Mouse (Mus musculus): ENCODE results near the gene Carm1.

Gene Carm1

DNA sequence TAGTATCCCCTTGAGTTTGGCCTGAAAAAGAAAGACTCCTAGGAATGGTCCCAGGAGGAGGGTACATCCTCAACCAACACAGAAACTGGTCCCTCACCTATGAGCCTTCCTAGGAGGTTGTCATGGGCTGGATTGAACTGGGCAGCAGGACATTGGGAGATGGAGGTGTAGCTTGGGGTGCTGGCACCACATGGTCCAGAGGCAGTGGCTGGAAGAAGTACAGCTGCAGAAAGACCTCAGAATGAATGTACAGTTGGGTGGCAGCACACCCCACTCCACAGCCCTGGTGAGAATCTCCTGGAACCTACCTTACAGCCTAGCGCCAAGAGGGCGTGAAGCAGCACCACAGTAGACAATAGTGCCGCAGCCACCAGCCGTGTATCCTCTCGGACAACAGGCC, 42.8 kb downstream of the Carm1 start:
- ChIA-PET CTCF (interaction anchor here in 2 of 4 experiments (0.5 to 1.1 kb wide), 2 partner anchors 13 to 107 kb away, joined by 3 to 7 read pairs; no protein-coding TSS in a partner anchor), POLR2A (interaction anchor here in 2 of 4 experiments (0.6 to 2.8 kb wide), 6 partner anchors 13 to 361 kb away, joined by 3 to 8 read pairs (median 3); no protein-coding TSS in a partner anchor)

DNA sequence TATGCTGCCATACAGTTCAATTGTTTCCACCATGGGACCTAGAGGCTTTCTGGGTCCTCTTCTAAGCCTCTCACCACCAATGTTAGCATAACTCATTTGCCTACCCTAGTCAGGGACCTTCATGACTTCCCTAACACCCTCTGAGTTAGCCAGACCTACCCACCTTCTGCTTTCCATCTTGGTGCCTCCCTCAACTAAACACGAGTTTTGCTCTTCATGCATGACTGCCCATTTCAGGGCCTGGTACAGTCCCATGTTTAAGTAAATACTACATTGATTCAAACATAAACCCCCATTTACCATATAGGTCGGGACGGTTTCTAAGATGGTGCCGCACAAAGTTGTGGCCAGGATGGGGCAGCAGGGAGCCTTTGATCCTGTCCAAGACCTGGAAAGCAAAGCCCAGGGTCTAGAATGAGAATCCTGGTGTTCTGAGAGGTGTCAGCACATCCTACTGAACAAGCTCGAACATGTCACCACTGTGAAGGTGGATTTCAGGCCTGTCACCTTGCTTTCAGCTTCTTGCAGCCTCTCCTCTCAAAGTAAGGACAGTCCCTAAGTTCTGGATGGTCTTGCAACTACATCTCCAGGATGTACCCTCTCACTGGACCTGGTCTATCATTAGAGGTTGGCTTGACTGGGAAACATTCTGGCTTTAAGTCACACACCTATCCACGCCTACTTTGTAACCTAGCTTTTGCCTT, 44.6 kb downstream of the Carm1 start:
- ChIA-PET POLR2A (interaction anchor here in 2 of 4 experiments (0.8 to 4.4 kb wide), 16 partner anchors 9 to 161 kb away, joined by 3 to 33 read pairs (median 7); partner anchors contain the start of genes Carm1 (in 2 of the 2), Ldlr (in 1 of the 2) and Smarca4 (in 1 of the 2)), CTCF (interaction anchor here in 1 of 4 experiments (3.5 kb wide), 1 partner anchor 11 kb away, joined by 17 read pairs; no protein-coding TSS in a partner anchor)

DNA sequence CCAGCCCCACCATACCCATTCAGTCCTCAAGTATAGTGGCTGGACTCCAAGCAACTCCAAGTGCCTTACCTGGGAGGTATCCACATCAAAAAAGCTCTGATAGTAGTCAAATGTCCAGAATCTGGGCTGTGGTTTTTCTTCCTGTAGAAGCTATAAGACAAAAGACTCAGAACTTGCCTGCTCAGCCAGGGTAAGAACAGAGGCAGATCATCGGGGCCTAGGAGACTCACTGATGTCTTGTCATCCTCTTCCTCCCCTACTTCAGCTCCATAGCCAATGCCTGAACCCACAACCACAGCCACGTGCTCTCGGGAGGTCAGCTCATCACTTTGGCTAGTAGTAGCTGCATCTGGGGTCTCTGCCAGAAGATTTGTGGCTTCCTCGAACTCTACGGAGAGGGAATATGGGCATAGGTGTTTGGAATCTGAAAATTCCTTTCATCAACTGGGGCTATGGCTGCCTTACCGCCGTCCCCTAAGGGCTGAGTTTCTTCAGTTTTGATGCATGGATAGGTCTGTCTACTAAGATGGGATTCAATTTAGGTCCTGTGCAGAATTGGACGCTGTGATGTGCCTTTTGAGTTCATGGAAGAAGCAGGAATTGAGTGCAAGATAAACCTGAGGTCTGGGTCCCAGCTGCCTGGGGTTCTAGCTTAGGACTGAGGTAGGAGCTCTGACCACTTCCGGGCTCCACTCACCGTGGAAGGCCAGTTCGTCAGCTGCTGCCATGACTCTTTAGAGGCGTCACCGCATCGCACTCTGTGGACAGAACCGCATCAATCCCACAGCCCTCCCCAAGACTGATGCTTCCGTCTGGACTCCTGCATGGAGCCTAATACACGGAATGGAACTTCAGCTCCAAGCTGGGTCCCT, 45.4 kb downstream of the Carm1 start:
- POLR2A ChIA-PET, result interaction anchor here in 3 of 4 experiments (0.8 to 4.4 kb wide), 30 partner anchors 10 to 207 kb away, joined by 3 to 33 read pairs (median 4); partner anchors contain the start of genes Carm1 (in 2 of the 3), Ldlr (in 2 of the 3), Kank2 (in 1 of the 3) and Qtrt1 (in 1 of the 3)
- CTCF ChIA-PET, result interaction anchor here in 3 of 4 experiments (0.6 to 3.5 kb wide), 5 partner anchors 10 to 235 kb away, joined by 3 to 17 read pairs (median 5); no protein-coding TSS in a partner anchor

DNA sequence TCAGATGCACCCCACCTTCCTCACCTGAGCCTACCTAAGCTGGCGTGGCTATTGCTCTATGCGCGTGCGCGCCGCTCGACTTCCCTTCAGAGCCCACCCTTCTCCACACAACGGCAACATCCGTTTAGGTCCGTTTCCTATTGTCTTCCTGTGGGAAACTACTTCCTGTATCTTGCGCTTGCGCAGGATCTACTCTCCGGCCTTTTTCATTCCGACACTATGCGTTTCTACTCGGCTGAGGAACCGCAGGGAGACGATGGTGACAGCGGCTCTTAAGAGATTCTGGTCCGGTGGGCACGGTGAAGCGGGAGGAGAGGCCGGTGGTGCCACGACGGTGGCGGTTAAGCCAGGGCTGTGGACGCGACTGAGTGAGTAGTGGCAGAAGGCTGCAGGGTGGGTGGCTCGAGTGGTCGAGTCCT, 46.0 kb downstream of the Carm1 start, which contains the start of the genes Timm29 and Yipf2:
Gene Timm29, plus strand, starts transcription at position 20 of the 419 bp plus-strand sequence.
Gene Yipf2, minus strand, starts transcription at position 126 of the 419 bp plus-strand sequence.
- ChIA-PET CTCF (interaction anchor here in 3 of 4 experiments (0.6 to 3.5 kb wide), 5 partner anchors 9 to 235 kb away, joined by 3 to 17 read pairs (median 5); no protein-coding TSS in a partner anchor), POLR2A (interaction anchor here in 3 of 4 experiments (0.8 to 4.4 kb wide), 28 partner anchors 9 to 206 kb away, joined by 3 to 33 read pairs (median 4); partner anchors contain the start of genes Carm1 (in 2 of the 3), Ldlr (in 2 of the 3), Kank2 (in 1 of the 3) and Qtrt1 (in 1 of the 3))

DNA sequence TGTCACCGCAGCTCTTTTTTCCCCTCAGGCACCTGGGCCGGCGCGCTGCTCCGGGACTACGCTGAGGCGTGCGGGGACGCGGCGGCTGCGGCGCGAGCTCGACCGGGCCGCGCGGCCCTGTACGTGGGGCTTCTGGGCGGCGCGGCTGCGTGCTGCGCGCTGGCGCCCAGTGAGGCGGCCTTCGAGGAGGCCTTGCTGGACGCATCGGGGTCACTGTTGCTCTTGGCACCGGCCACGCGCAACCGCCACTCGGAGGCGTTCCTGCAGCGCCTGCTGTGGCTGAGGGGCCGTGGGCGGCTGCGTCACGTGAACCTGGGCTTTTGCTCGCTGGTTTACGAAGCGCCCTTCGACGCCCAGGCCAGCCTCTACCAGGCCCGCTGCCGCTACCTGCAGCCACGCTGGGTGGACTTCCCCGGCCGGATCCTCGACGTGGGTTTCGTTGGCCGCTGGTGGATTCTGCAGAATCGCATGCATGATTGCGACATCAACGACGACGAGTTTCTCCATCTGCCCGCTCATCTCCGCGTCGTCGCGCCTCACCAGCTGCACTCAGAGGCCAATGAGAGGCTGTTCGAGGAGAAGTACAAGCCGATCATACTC, 46.5 kb downstream of the Carm1 start:
- ChIA-PET POLR2A (interaction anchor here in 3 of 4 experiments (0.6 to 4.4 kb wide), 28 partner anchors 8 to 205 kb away, joined by 3 to 33 read pairs (median 4); partner anchors contain the start of genes Carm1 (in 2 of the 3), Ldlr (in 2 of the 3), Kank2 (in 1 of the 3) and Qtrt1 (in 1 of the 3)), CTCF (interaction anchor here in 2 of 4 experiments (1.0 to 3.5 kb wide), 4 partner anchors 9 to 236 kb away, joined by 3 to 17 read pairs (median 4); no protein-coding TSS in a partner anchor)

DNA sequence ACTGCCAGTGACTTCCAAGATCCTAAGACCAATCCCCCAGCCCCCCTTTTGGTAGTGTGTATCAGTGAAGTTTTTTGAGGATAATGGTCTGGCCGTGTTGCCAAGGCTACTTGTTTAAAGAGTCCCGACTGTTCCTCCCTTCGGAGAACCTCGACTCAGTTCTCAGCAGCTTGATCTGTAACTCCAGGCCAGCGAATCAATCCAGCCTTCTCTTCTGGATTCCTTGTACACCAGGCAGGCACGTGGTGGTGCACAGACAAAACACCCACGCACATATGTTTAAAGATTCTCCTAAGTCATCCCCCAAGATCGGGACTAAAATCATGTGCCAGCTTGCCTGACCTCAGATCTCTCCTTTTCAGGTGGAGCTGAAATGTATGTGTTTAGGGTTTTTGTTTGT, 47.7 kb downstream of the Carm1 start:
- POLR2A ChIA-PET, result interaction anchor here in 3 of 4 experiments (0.6 to 4.4 kb wide), 7 partner anchors 7 to 48 kb away, joined by 3 to 33 read pairs (median 4); partner anchors contain the start of gene Carm1 (in 1 of the 3)
- CTCF ChIA-PET, result interaction anchor here in 1 of 4 experiments (3.5 kb wide), 1 partner anchor 8 kb away, joined by 17 read pairs; no protein-coding TSS in a partner anchor

DNA sequence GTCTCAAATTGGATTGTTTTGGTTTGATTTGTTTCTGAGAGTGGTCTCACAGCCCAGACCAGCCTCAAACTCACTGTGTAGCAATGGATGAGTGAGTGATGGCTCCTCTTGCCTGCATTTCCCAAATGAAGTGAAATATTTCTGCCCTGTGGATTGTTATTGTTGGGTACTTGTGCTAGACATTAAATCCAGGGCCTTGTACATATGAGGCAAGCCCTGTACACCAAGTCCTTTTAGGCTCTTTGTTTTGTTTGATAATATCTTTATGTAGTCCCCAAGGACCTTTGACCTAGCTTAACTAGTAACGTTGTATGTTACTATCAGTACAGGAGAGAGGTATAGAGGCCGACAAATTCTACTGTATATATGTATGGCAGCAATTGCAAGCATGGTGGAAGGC, 48.1 kb downstream of the Carm1 start:
- ChIA-PET CTCF (interaction anchor here in 1 of 4 experiments (3.5 kb wide), 1 partner anchor 8 kb away, joined by 17 read pairs; no protein-coding TSS in a partner anchor), POLR2A (interaction anchor here in 2 of 4 experiments (0.6 to 1.8 kb wide), 4 partner anchors 9 to 22 kb away, joined by 3 to 4 read pairs (median 3); no protein-coding TSS in a partner anchor)

DNA sequence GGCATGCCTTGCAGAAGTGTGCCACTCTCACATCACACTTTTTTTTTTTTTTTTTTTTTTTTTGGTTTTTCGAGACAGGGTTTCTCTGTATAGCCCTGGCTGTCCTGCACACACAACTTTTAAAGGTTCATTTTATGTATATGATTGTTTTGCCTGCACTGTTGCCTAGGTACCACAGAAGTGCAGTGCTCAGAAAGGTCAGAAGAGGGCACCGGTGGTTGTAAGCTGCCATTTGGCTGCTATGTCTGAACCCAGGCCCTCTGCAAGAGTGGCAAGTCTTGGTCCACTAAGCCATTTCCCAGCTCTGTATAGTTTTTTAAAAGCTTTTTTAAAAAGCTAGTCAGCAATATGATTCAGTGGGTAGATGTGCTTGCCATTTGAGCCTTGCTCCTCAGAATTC, 51.5 kb downstream of the Carm1 start:
- POLR2A ChIA-PET, result interaction anchor here in 2 of 4 experiments (0.6 to 2.3 kb wide), 18 partner anchors 8 to 363 kb away, joined by 3 to 9 read pairs (median 3); partner anchors contain the start of genes Ldlr (in 1 of the 2) and Spc24 (in 1 of the 2)
- CTCF ChIA-PET, result interaction anchor here in 3 of 4 experiments (0.7 to 2.7 kb wide), 13 partner anchors 18 to 457 kb away, joined by 3 to 12 read pairs (median 4); partner anchors contain the start of genes Carm1 (in 1 of the 3) and Rab3d (in 1 of the 3)

DNA sequence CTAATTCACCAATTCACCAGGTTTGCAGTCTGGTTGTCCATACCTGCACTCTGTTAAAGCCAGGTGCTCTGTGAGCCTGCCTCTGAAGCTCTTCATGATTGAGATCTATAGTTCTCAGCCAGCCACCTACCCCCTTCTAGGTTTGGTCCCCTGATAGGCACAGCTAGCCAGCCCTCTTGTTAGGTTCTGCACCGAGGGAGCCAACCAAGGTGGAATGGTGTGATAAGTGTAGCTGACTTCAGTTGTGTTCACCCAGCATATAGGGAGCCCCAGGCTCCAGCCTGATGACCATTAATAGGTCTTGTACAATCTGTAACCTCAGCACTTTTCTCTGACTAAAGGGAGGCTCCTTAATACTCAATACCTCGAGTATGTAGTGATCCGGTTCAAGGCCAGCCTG, 53.5 kb downstream of the Carm1 start:
- CTCF ChIA-PET, result interaction anchor here in 3 of 4 experiments (0.6 to 2.7 kb wide), 5 partner anchors 10 to 380 kb away, joined by 3 to 12 read pairs (median 3); partner anchors contain the start of gene Carm1 (in 1 of the 3)
- POLR2A ChIA-PET, result interaction anchor here (0.6 to 8.7 kb wide), 11 partner anchors 8 to 281 kb away, joined by 3 to 71 read pairs (median 4); partner anchors contain the start of genes Ldlr (in 1 of the 4), Smarca4 (in 1 of the 4), Spc24 (in 1 of the 4) and Timm29 (in 1 of the 4)

DNA sequence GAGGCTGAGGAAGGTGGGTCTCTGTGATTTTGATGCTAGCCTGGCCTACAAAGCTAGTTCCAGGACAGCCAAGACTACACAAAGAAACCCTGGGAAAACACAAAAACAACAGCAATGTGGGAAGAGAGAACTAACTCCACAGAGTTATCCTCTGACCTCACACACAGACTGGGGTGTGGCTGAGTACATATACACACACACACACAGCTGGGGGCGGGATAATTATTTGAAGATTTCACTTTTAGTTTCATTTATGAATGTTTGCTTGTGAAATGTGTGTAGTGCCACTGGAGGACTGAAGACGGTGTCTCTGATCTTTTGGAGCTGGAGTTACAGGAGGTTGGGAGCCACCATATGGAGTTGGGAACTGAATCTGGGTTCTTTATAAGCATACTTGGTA, 54.4 kb downstream of the Carm1 start:
- ChIA-PET CTCF (interaction anchor here (0.5 to 2.7 kb wide), 31 partner anchors 13 to 700 kb away, joined by 3 to 18 read pairs (median 4); partner anchors contain the start of genes Carm1 (in 1 of the 4), Ccdc159 (in 1 of the 4), Kank2 (in 1 of the 4) and Smarca4 (in 1 of the 4)), POLR2A (interaction anchor here in 3 of 4 experiments (0.6 to 8.7 kb wide), 21 partner anchors 8 to 354 kb away, joined by 3 to 71 read pairs (median 4); partner anchors contain the start of genes Timm29 (in 3 of the 3), Yipf2 (in 3 of the 3), Carm1 (in 1 of the 3) and Kank2 (in 1 of the 3))

DNA sequence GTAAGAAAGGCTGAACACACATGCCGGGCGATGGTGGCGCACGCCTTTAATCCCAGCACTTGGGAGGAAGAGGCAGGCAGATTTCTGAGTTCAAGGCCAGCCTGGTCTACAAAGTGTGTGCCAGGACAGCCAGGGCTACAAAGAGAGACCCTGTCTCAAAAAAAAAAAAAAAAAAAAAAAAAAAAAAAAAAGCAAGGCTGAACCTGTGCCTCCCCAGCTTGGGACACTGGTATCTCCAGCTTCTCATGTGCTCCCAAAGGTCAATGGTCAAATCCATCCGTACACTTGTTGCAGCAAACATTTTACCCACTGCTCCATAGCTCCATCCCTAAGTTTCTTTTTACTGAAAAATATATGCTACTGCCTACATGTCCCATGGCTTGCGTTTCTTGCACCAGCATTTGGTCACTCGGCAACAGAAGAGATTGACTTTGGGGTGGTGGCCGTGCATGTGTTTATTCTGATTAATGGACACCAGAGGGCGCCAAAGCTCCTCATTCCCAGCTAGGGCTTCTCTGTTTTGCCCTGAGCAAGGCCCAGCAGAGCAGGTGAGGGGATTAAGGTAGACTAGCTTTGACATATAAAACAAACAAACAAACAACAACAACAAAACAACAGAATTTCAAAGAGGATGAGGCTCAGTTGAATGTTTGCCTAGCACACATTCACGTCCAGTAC, 55.2 kb downstream of the Carm1 start:
- POLR2A ChIA-PET, result interaction anchor here in 3 of 4 experiments (0.5 to 8.7 kb wide), 34 partner anchors 9 to 789 kb away, joined by 3 to 71 read pairs (median 4); partner anchors contain the start of genes Timm29 (in 3 of the 3), Yipf2 (in 3 of the 3), Smarca4 (in 2 of the 3) and Carm1 (in 1 of the 3)
- CTCF ChIA-PET, result interaction anchor here (0.5 to 2.7 kb wide), 63 partner anchors 9 to 700 kb away, joined by 3 to 18 read pairs (median 4); partner anchors contain the start of genes Timm29 (in 2 of the 4), Yipf2 (in 2 of the 4), Carm1 (in 1 of the 4) and Ccdc159 (in 1 of the 4)

DNA sequence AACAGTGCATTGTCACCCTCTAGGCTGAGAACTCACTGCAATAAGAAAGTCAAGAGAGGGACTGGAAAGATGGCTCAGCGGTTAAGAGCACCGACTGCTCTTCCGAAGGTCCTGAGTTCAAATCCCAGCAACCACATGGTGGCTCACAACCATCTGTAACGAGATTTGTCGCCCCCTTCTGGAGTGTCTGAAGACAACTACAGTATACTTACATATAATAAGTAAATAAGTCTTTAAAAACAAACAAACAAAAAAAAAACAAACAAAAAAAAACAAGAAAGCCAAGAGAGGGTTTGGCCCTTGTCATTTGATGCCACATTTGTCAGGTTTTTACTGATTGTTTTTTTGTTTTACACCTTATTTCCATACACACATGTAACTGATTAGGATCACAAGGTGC, 57.4 kb downstream of the Carm1 start:
- ChIA-PET POLR2A (interaction anchor here in 2 of 4 experiments (0.7 to 8.7 kb wide), 10 partner anchors 11 to 132 kb away, joined by 3 to 71 read pairs (median 4); partner anchors contain the start of gene Smarca4 (in 2 of the 2)), CTCF (interaction anchor here in 1 of 4 experiments (0.9 to 2.7 kb wide), 2 partner anchors 8 to 22 kb away, joined by 4 to 11 read pairs; no protein-coding TSS in a partner anchor)

DNA sequence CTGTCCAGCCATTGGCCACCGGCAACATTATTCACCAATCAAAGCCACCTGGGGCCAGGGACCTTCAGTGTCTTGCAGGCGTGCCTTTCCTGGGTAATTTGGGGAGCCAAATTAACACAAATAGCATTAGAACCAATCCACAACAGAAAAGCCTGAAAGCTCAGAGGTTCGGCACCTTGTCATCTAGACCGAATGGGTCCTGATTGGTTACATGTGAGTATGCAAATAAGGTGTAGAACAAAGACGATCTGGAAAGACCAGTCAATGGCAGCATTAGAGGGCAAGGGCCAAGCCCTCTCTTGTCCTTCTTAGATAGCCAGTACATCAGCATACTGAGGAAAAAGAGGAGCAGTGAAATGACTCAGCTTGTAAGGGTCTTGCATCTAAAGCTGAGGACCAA, 59.2 kb downstream of the Carm1 start:
- POLR2A ChIA-PET, result interaction anchor here (0.5 to 8.7 kb wide), 28 partner anchors 7 to 616 kb away, joined by 3 to 71 read pairs (median 3); partner anchors contain the start of genes Kank2 (in 2 of the 4), Ldlr (in 2 of the 4), Smarca4 (in 2 of the 4) and Timm29 (in 2 of the 4)
- CTCF ChIA-PET, result interaction anchor here in 1 of 4 experiments (0.9 kb wide), 1 partner anchor 17 kb away, joined by 3 read pairs; no protein-coding TSS in a partner anchor

DNA sequence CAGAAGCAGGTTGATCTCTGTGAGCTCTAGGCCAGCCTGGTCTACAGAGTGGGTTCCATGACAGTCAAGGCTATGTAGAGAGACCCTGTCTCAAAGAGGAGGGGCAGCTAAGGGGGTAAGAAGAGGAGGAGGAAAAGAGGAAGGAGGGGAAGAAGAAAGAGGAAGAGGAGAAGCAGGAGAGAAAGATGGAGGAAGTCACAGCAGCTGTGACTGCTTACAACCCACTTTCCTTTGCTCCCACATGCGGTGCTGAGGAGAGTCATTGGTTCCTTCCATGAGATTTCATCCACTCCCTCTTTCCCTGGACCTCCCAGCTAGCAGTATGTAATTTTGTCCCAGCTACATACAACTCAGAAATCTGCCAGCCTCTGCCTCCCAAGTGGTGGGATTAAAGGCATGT, 60.0 kb downstream of the Carm1 start:
- ChIA-PET CTCF (no interaction called here), POLR2A (interaction anchor here in 3 of 4 experiments (0.7 to 8.7 kb wide), 14 partner anchors 8 to 192 kb away, joined by 3 to 71 read pairs (median 4); partner anchors contain the start of genes Smarca4 (in 2 of the 3), Carm1 (in 1 of the 3), Kank2 (in 1 of the 3) and Ldlr (in 1 of the 3))

DNA sequence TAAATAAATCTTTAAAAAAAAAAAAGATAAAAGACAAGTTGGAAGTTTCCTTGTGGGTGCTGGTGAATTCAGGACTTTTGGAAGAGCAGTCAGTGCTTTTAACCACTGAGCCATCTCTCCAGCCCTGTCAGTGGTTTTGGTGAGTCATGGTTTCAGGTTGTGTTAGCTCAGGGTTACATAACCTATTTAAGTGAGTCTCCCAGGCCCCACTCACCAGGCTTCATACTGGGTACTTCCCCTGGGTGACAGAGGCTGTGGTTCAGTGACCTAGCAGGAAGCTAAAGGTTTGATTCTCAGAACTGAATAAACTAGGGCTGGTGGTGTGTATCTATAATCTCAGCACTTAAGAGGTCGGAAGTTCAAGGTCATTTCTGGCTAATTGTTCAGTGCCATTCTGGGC, 63.2 kb downstream of the Carm1 start:
- POLR2A ChIA-PET, result interaction anchor here in 1 of 4 experiments (0.9 to 2.9 kb wide), 6 partner anchors 7 to 154 kb away, joined by 3 to 14 read pairs (median 5); partner anchors contain the start of gene Ldlr
- CTCF ChIA-PET, result interaction anchor here in 1 of 4 experiments (0.6 to 1.0 kb wide), 2 partner anchors 9 to 17 kb away, joined by 3 to 5 read pairs; no protein-coding TSS in a partner anchor

All from embryonic stem cell, embryonic (primary cell).